Mouse (Mus musculus): Measurements from ENCODE around the gene Srsf9. TPM values are rescaled to one million over a fixed set of nuclear protein-coding genes. Genes with fewer than 3 reads are reported as not detected.

Gene Srsf9
- polyA plus RNA-seq, 1 experiment, result 39.2 TPM

GRCm38 (mm10) chr5:115327610-115328548 is 902 bp downstream of the Srsf9 start:
- 1% methylated on average over 55 of the region's 55 CpGs for whole genome bisulfite sequencing
- DNase-seq, result no peak
- Histone ChIP-seq H3K4me1 (ENCODE audit: control insufficient read depth, insufficient read depth, low read length) (peaks cover 9% of the 10 kb centered on the region; the same call in 1 of the 2 replicates), H3K36me3 (ENCODE audit: control insufficient read depth, insufficient read depth, low read length) (peaks cover 2% of the 10 kb centered on the region; the same call in 1 of the 2 replicates), H3K27me3 (replicated peaks; ENCODE audit: control insufficient read depth, insufficient read depth, low read length) (no peaks in the 10 kb centered on the region), H3K4me3 (ENCODE audit: insufficient read depth, low read depth, low read length) (peak overlapping the region; percentile 96), H3K27ac (ENCODE audit: insufficient read depth, low read depth, low read length) (peak overlapping the region; percentile 41; the same call in 1 of the 2 replicates)
- no peak for TF ChIP-seq CTCF (conservative IDR thresholded peaks at IDR 0.05; ENCODE audit: insufficient read depth, insufficient read length, low read depth, low read length)
- no peak for TF ChIP-seq POLR2A (IDR thresholded peaks at IDR 0.05; ENCODE audit: low read depth, low read length)

- Histone ChIP-seq H3K4me3 (ENCODE audit: insufficient read depth, low read depth, low read length) (no peak overlapping the region), H3K27me3 (replicated peaks; ENCODE audit: control insufficient read depth, insufficient read depth, low read length) (no peaks in the 10 kb centered on the region), H3K27ac (ENCODE audit: insufficient read depth, low read depth, low read length) (no peak overlapping the region), H3K4me1 (ENCODE audit: control insufficient read depth, insufficient read depth, low read length) (peaks cover 9% of the 10 kb centered on the region; the same call in 1 of the 2 replicates), H3K36me3 (ENCODE audit: control insufficient read depth, insufficient read depth, low read length) (peaks cover 2% of the 10 kb centered on the region; the same call in 1 of the 2 replicates)
- no peak for TF ChIP-seq POLR2A (IDR thresholded peaks at IDR 0.05; ENCODE audit: low read depth, low read length)
- TF ChIP-seq CTCF (conservative IDR thresholded peaks at IDR 0.05; ENCODE audit: insufficient read depth, insufficient read length, low read depth, low read length), result no peak
- DNase-seq, result no peak
- WGBS, result 82% methylated on average over 9 of the region's 9 CpGs
Observed at GRCm38 (mm10) chr5:115330955-115331354, 4.0 kb downstream of the Srsf9 start.

- WGBS, result 81% methylated on average over 3 of the region's 3 CpGs
- Histone ChIP-seq H3K27me3 (replicated peaks; ENCODE audit: control insufficient read depth, insufficient read depth, low read length) (no peaks in the 10 kb centered on the region), H3K27ac (ENCODE audit: insufficient read depth, low read depth, low read length) (no peak overlapping the region), H3K4me3 (ENCODE audit: insufficient read depth, low read depth, low read length) (no peak overlapping the region), H3K36me3 (ENCODE audit: control insufficient read depth, insufficient read depth, low read length) (peaks cover 2% of the 10 kb centered on the region; the same call in 1 of the 2 replicates), H3K4me1 (ENCODE audit: control insufficient read depth, insufficient read depth, low read length) (peaks cover 5% of the 10 kb centered on the region; the same call in 1 of the 2 replicates)
- TF ChIP-seq CTCF (conservative IDR thresholded peaks at IDR 0.05; ENCODE audit: insufficient read depth, insufficient read length, low read depth, low read length) (no peak), POLR2A (IDR thresholded peaks at IDR 0.05; ENCODE audit: low read depth, low read length) (no peak)
- no peak for DNase-seq
Observed at GRCm38 (mm10) chr5:115333626-115334025, 6.6 kb downstream of the Srsf9 start.

- 16% methylated on average over 7 of the region's 7 CpGs for WGBS
- Histone ChIP-seq H3K36me3 (ENCODE audit: control insufficient read depth, insufficient read depth, low read length) (peaks cover 4% of the 10 kb centered on the region; the same call in 1 of the 2 replicates), H3K4me3 (ENCODE audit: insufficient read depth, low read depth, low read length) (no peak overlapping the region), H3K27ac (ENCODE audit: insufficient read depth, low read depth, low read length) (no peak overlapping the region), H3K27me3 (replicated peaks; ENCODE audit: control insufficient read depth, insufficient read depth, low read length) (no peaks in the 10 kb centered on the region), H3K4me1 (ENCODE audit: control insufficient read depth, insufficient read depth, low read length) (no peaks in the 10 kb centered on the region; the same call in 1 of the 2 replicates)
- TF ChIP-seq POLR2A (IDR thresholded peaks at IDR 0.05; ENCODE audit: low read depth, low read length), result no peak
- no peak for TF ChIP-seq CTCF (conservative IDR thresholded peaks at IDR 0.05; ENCODE audit: insufficient read depth, insufficient read length, low read depth, low read length)
- no peak for DNase-seq
Observed at GRCm38 (mm10) chr5:115340007-115340406, 13.0 kb downstream of the Srsf9 start.

- DNase-seq, result peak; percentile 93
- TF ChIP-seq CTCF (conservative IDR thresholded peaks at IDR 0.05; ENCODE audit: insufficient read depth, insufficient read length, low read depth, low read length) (no peak), POLR2A (IDR thresholded peaks at IDR 0.05; ENCODE audit: low read depth, low read length) (peak; percentile 53)
- peaks cover 4% of the 10 kb centered on the region; the same call in 1 of the 2 replicates for H3K36me3 ChIP-seq (ENCODE audit: control insufficient read depth, insufficient read depth, low read length)
- H3K27me3 ChIP-seq (replicated peaks; ENCODE audit: control insufficient read depth, insufficient read depth, low read length), result no peaks in the 10 kb centered on the region
- H3K4me1 ChIP-seq (ENCODE audit: control insufficient read depth, insufficient read depth, low read length), result no peaks in the 10 kb centered on the region; the same call in 1 of the 2 replicates
- under 1% methylated on average over 62 of the region's 62 CpGs for WGBS
- H3K4me3 ChIP-seq (ENCODE audit: insufficient read depth, low read depth, low read length), result peak within 1 kb of the TSS; percentile 80
- peak within 1 kb of the TSS; percentile 61 for H3K27ac ChIP-seq (ENCODE audit: insufficient read depth, low read depth, low read length)
Observed at GRCm38 (mm10) chr5:115340577-115341313, 13.8 kb downstream of the Srsf9 start, which contains the start of the genes Gatc and Triap1. Gene Gatc, minus strand, starts transcription at chr5:115341178. Gene Triap1, plus strand, starts transcription at chr5:115341225.

GRCm38 (mm10) chr5:115341314-115342165 is 14.6 kb downstream of the Srsf9 start:
- H3K36me3 ChIP-seq (ENCODE audit: control insufficient read depth, insufficient read depth, low read length), result peaks cover 4% of the 10 kb centered on the region; the same call in 1 of the 2 replicates
- 0 out of 2 replicates have a peak overlapping the region, but pooled peaks have one; percentile 1 for H3K27ac ChIP-seq (ENCODE audit: insufficient read depth, low read depth, low read length)
- WGBS, result 7% methylated on average over 36 of the region's 36 CpGs
- H3K4me3 ChIP-seq (ENCODE audit: insufficient read depth, low read depth, low read length), result peak overlapping the region; percentile 80
- no peak for DNase-seq
- H3K27me3 ChIP-seq (replicated peaks; ENCODE audit: control insufficient read depth, insufficient read depth, low read length), result no peaks in the 10 kb centered on the region
- H3K4me1 ChIP-seq (ENCODE audit: control insufficient read depth, insufficient read depth, low read length), result no peaks in the 10 kb centered on the region; the same call in 1 of the 2 replicates
- TF ChIP-seq CTCF (conservative IDR thresholded peaks at IDR 0.05; ENCODE audit: insufficient read depth, insufficient read length, low read depth, low read length) (no peak), POLR2A (IDR thresholded peaks at IDR 0.05; ENCODE audit: low read depth, low read length) (no peak)
